Mouse (Mus musculus) midbrain, embryonic 10.5 days (tissue): ENCODE measurements around the gene Trpc7. TPM values are rescaled to one million over a fixed set of nuclear protein-coding genes. Genes with fewer than 3 reads are reported as not detected.
A peak's percentile ranks its signal among the peaks of the same experiment; 100 is the strongest.

Experiments used
- DNase-seq: peaks from one replicate; pipeline ENCODE4 v3.0.0-alpha.2; 2017; ENCODE audit warnings: low spot score
- H3K27ac ChIP-seq: fragments of 300-500 bp; sonication (generic); replicated peaks from 2 replicates; pipeline ENCODE4 v1.5.1; 2016; ENCODE audit warnings: mild to moderate bottlenecking
- H3K27me3 ChIP-seq: fragments of 300-500 bp; sonication (generic); 2 replicates; pipeline ENCODE4 v1.6.1; 2016; ENCODE audit warnings: low read depth, mild to moderate bottlenecking; ENCODE audit not compliant: poor library complexity, severe bottlenecking
- H3K36me3 ChIP-seq: fragments of 300-500 bp; sonication (generic); 2 replicates; pipeline ENCODE4 v1.6.1; 2016; ENCODE audit warnings: mild to moderate bottlenecking, moderate library complexity
- H3K4me1 ChIP-seq: fragments of 300-500 bp; sonication (generic); 2 replicates; pipeline ENCODE4 v1.6.1; 2016
- H3K4me3 ChIP-seq: fragments of 300-500 bp; sonication (generic); 2 replicates; pipeline ENCODE4 v1.5.1; 2016; ENCODE audit warnings: mild to moderate bottlenecking, moderate library complexity
- H3K9me3 ChIP-seq: fragments of 300-500 bp; sonication (generic); replicated peaks from 2 replicates; pipeline ENCODE4 v1.6.1; 2016; ENCODE audit warnings: mild to moderate bottlenecking
- WGBS: fragments of 180-500 bp; shearing (Covaris S2); methylation state at CpG from one replicate; pipeline ENCODE4 v1.1.7; 2016; 5-methylcytosine and 5-hydroxymethylcytosine counted together
- polyA plus RNA-seq: library from polyadenylated mRNA; unstranded; fragments of >200 nt; fragmentation: Nextera tagmentation; extraction: Ambion mirVana; gene quantifications from 2 replicates; pipeline ENCODE4 v1.2.1, GENCODE M21; 2016

Trpc7 gene
- polyA plus RNA-seq = not detected in 2 replicates

DNA sequence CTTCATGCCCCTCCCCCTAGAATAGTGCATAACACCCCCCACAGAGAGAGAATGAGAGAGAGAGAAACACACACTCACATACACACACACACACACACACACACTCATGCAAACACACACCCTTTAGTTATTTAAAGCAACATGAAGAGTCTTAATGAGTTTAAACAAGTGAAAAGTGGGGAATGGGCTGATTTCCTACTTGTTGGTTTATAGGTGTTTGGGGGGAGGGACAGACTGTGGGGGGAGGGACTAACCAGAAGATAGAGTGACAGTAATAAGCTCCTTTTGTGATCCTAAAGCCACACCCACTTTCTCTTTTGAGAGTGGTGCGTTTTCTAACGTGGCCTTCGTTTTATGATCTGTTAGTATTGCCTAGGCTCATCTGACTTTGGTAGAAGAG is at the start of gene Trpc7:
TSS of gene Trpc7 (minus strand) at position 101 of the 400 bp plus-strand sequence.
- Histone ChIP-seq H3K4me1 (0 out of 2 replicates have a peak, but pooled peaks cover 3% of the 10 kb centered on the region), H3K36me3 (no peaks in the 10 kb centered on the region), H3K27ac (no peak within 1 kb of the TSS), H3K4me3 (no peak within 1 kb of the TSS), H3K9me3 (no peaks in the 10 kb centered on the region), H3K27me3 (no peaks in the 10 kb centered on the region)
- DNase-seq = no peak
- 76% methylated on average over 3 of the region's 3 CpGs for WGBS

DNA sequence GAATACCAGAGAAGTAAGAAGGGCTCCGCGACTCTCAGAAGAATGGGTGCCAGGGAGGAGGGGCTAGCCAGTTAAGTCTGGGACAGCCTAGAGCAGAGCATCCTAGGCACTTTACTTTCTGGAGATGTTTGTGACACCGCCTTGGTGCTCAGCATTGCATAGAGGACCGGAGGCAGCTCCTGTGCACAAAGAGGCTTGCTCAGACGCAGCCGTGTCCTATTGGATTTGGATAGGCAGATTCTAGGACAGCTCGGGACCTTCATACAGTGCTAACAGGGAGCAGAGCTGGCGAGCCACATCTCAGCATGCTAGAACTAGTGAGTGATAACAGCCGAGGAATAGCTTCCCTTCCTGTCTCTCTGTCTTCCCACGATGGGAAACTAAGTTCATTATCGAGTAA is 43.5 kb upstream of the Trpc7 start:
- Histone ChIP-seq H3K36me3 (no peaks in the 10 kb centered on the region), H3K27me3 (peaks cover 48% of the 10 kb centered on the region), H3K4me3 (no peak overlapping the region), H3K4me1 (peaks cover 13% of the 10 kb centered on the region), H3K9me3 (no peaks in the 10 kb centered on the region), H3K27ac (no peak overlapping the region)
- 82% methylated on average over 11 of the region's 11 CpGs for whole genome bisulfite sequencing
- no peak for DNase-seq

DNA sequence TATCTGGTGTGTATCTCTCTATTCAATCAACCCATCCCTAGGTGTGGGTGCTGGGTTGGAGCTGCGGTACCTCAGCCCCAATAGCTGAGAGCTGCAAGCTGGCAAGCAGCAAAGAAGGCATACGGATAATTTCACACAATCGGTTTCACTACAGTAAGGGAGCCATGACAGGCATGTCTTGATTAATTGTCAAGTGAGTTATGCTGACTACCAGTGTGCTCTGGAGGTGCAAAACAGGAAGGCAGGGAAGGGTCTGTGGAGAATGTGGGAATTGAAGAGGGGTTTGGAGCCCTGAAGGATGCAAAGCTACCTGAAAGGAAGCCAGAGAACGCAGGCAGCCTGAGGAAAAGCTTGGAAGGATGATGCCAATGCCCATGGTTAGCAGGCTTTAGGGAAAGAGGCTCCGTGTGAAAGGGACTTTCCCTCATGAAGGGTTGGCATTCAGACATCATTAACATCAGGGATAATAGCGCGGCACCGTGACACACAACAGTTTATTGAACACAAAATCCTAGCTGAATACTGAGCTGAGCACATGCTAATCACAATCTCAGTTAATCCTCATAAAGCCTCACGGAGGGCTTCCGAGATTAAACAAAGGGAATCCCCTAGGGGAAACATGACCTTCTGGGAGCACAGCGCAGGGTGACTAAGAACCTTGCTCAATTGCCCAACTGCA is 38.2 kb upstream of the Trpc7 start:
- peak; percentile 29 for DNase-seq
- H3K27ac ChIP-seq = no peak overlapping the region
- H3K4me1 ChIP-seq = peaks cover 24% of the 10 kb centered on the region
- no peaks in the 10 kb centered on the region for H3K36me3 ChIP-seq
- peaks cover 13% of the 10 kb centered on the region; the same call in 1 of the 2 replicates for H3K9me3 ChIP-seq
- 44% methylated on average over 11 of the region's 11 CpGs for WGBS
- peaks cover 65% of the 10 kb centered on the region for H3K27me3 ChIP-seq
- no peak overlapping the region for H3K4me3 ChIP-seq

DNA sequence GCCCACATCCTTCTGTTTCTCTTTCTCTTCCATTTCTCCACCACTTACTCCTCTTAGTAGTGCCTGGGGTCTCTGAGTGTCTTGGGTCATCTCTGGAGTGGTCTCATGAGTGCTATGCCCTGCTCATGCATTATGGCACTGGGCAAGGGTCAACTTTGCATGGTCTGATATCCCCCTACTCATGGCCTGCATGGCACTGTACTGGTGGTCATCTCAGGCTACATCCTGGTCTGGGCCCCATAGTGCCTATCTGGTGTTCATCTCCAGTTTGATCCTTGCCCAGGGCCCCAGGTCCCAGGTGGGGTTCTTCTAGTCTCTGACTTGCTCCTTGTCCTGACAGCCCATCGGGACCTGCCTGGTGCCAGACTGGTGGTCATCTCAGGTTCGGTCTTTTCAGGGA is 34.6 kb upstream of the Trpc7 start:
- Histone ChIP-seq H3K27me3 (peaks cover 29% of the 10 kb centered on the region), H3K36me3 (no peaks in the 10 kb centered on the region), H3K4me1 (peaks cover 19% of the 10 kb centered on the region), H3K27ac (no peak overlapping the region), H3K4me3 (no peak overlapping the region), H3K9me3 (peaks cover 13% of the 10 kb centered on the region; the same call in 1 of the 2 replicates)
- WGBS = 83% methylated on average over 2 of the region's 2 CpGs
- DNase-seq = peak; percentile 6

DNA sequence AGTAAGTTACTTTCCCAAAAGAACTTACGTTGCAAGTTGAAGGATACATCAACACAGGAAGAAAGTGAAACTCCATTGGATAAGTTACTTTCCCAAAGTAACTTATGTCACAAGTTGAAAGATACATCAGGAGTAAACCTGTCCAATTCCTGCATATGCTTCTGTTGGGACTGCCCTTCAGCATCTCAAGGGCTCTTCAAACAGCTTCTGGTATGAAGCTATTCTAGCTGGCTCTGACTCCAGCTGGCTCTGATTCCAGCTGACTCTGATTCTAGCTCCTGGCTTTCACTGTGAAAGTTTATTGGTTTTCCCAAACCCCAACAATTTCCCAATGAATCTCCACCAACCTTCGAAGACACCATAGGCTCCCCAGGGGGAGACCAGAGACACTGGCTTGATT is 27.2 kb upstream of the Trpc7 start:
- H3K9me3 ChIP-seq = no peaks in the 10 kb centered on the region
- H3K4me1 ChIP-seq = no peaks in the 10 kb centered on the region
- WGBS = 80% methylated on average over 2 of the region's 2 CpGs
- H3K4me3 ChIP-seq = no peak overlapping the region
- no peaks in the 10 kb centered on the region for H3K27me3 ChIP-seq
- no peaks in the 10 kb centered on the region for H3K36me3 ChIP-seq
- no peak overlapping the region for H3K27ac ChIP-seq
- no peak for DNase-seq

DNA sequence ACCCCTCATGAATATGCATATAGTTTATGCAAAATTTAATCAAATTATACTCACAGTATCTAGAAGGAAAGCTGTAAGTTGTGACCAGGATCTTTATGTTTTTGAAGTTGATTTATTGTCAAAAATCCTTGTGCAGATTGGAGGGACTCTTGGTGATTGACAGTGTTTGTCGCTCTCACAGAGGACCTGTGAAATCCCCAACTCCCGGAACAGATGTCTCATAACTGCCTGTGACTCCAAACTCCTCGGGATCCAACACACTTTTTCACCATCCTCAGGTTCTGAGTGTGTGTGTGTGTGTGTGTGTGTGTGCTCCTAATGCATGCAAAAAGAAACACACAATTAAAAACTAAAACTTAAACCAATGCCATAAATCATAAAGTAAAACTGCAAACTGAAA is 25.5 kb upstream of the Trpc7 start:
- DNase-seq = no peak
- no peak overlapping the region for H3K4me3 ChIP-seq
- no peaks in the 10 kb centered on the region for H3K9me3 ChIP-seq
- 87% methylated on average over 3 of the region's 3 CpGs for WGBS
- no peak overlapping the region for H3K27ac ChIP-seq
- no peaks in the 10 kb centered on the region for H3K27me3 ChIP-seq
- H3K4me1 ChIP-seq = no peaks in the 10 kb centered on the region
- no peaks in the 10 kb centered on the region for H3K36me3 ChIP-seq

DNA sequence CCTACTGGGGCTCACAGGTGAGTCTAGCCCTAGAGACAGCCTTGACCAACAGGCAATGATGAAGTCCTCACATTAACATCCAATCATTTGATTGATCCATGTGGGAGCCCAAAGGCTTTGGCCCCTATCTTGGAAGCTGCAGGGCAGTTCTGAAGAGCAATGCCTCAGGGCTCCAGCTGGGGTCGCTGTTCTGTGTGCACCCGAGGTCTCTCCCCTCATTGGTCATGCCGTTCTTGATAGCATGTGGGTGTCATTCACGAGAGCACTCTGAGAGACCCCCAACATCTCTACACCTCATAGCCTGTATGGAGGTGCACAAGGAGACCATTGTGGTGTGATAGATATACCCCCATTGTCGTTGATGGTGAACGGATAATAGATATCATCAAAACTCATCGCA is 18.9 kb upstream of the Trpc7 start:
- Histone ChIP-seq H3K4me3 (no peak overlapping the region), H3K4me1 (0 out of 2 replicates have a peak, but pooled peaks cover 4% of the 10 kb centered on the region), H3K36me3 (no peaks in the 10 kb centered on the region), H3K27me3 (no peaks in the 10 kb centered on the region), H3K27ac (no peak overlapping the region), H3K9me3 (no peaks in the 10 kb centered on the region)
- WGBS = 85% methylated on average over 7 of the region's 7 CpGs
- no peak for DNase-seq

DNA sequence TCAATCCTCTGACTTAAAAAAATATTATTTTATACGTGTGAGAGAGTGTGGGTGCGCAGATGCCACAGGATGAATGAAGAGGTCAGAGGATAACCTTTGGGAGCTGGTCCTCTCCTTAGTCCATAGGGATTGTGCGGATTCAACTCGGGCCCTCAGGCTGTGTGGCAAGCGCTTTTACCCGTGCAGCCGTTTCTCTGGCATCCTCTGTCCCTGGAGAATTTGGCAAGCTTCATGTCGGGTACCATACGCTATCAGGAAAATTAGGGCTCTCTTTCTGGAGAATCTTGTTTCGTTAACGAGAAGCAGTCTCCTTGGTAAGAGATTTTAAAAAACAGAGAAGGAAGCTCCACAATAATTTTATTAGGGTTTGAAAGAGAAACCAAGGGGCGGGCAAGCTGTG is 15.3 kb upstream of the Trpc7 start:
- Histone ChIP-seq H3K9me3 (no peaks in the 10 kb centered on the region), H3K27ac (no peak overlapping the region), H3K36me3 (no peaks in the 10 kb centered on the region), H3K4me3 (no peak overlapping the region), H3K4me1 (0 out of 2 replicates have a peak, but pooled peaks cover 6% of the 10 kb centered on the region), H3K27me3 (no peaks in the 10 kb centered on the region)
- DNase-seq = no peak
- WGBS = 89% methylated on average over 12 of the region's 12 CpGs

DNA sequence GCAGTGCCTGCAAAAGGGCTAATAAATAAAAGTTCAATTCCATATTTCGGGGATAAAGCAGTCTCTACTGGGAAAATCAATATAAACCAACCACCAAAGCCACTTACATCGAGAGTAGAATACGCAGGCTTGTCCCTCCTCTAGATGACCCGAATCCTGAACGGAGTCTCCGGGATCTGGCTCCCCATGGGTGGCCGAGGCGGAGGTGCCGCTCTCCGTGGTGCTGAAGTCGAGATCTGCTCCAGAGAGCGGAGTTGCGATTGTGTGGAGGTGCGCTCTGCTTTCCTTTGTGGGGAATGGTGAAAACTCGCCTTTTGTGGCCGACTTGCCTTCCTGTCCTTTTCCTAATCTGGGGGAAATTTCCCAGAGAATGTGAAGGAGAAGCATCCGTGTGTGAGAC is 407 bp downstream of the Trpc7 start:
- 4% methylated on average over 17 of the region's 17 CpGs for WGBS
- Histone ChIP-seq H3K4me3 (no peak overlapping the region), H3K27me3 (no peaks in the 10 kb centered on the region)

DNA sequence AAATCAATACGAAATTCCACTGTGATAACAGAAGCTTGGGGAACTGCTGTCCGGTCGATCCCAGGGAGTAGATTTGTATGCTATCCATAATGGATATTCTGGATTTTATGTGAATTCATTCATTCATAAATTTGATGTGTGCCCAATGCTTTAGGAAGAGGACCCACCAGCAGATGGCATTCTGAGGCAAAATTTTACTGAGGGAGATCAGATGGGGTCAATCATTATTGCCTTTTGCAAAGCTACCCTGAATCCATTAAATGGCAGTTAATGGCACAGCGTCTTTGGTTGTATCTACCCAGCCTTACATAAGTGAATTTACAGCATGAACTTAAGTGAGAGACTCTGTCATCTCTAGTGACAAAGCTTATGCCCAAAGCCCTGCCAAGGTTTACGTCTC is 1.2 kb downstream of the Trpc7 start:
- Histone ChIP-seq H3K4me3 (no peak overlapping the region), H3K27ac (no peak overlapping the region), H3K27me3 (no peaks in the 10 kb centered on the region), H3K9me3 (no peaks in the 10 kb centered on the region), H3K4me1 (peaks cover 15% of the 10 kb centered on the region), H3K36me3 (no peaks in the 10 kb centered on the region)
- WGBS = 88% methylated on average over 5 of the region's 5 CpGs
- no peak for DNase-seq

More for the DNA sequence above, 407 bp downstream of the Trpc7 start:
- Histone ChIP-seq H3K9me3 (no peaks in the 10 kb centered on the region), H3K4me1 (peaks cover 7% of the 10 kb centered on the region), H3K27ac (no peak overlapping the region), H3K36me3 (no peaks in the 10 kb centered on the region)
- peak; percentile 79 for DNase-seq

DNA sequence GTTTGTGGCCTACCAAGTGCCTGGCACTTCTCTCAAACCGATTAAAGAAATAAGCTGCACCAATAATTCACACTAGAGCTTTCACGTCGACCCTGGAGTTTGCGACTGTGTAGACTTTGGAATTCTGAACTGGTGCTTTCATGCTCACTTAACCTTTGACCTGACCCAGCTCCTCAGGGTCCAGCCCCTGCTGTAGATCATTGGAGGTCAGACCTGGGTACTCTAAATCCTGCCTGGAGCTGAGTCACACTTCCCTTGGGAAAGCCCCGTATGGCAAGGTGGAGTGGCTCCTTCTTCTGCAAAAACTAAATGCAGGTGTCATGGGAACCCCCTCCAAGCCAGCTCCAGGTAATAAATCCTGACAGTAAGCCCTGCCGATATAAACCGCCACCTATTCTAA is 5.9 kb downstream of the Trpc7 start:
- Histone ChIP-seq H3K27me3 (no peaks in the 10 kb centered on the region), H3K27ac (no peak overlapping the region), H3K4me1 (peaks cover 18% of the 10 kb centered on the region), H3K4me3 (no peak overlapping the region), H3K9me3 (no peaks in the 10 kb centered on the region), H3K36me3 (no peaks in the 10 kb centered on the region)
- DNase-seq = no peak
- WGBS = 42% methylated on average over 7 of the region's 7 CpGs

DNA sequence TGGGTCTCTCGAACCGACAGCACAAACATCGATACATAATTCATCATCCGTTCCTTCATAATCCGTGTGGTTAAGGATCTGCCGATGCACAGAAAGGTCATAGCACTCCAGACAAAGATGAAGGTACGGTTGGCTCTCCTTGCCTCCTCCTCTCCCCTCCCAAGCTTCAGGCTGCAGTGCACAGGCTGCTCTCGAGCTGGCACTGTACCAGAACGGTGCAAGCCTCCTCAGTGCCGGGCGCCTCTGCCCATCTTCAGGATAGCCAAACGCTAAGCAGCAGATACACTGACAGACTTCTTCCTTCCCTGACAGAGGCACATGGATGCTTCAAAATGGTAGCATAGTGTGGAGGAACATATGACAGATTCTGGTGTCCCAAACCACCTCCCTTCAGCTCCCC is 12.9 kb downstream of the Trpc7 start:
- DNase-seq = no peak
- Histone ChIP-seq H3K9me3 (no peaks in the 10 kb centered on the region), H3K27me3 (no peaks in the 10 kb centered on the region), H3K36me3 (no peaks in the 10 kb centered on the region), H3K4me3 (no peak overlapping the region), H3K27ac (no peak overlapping the region), H3K4me1 (peaks cover 6% of the 10 kb centered on the region; the same call in 1 of the 2 replicates)
- 88% methylated on average over 12 of the region's 12 CpGs for WGBS

DNA sequence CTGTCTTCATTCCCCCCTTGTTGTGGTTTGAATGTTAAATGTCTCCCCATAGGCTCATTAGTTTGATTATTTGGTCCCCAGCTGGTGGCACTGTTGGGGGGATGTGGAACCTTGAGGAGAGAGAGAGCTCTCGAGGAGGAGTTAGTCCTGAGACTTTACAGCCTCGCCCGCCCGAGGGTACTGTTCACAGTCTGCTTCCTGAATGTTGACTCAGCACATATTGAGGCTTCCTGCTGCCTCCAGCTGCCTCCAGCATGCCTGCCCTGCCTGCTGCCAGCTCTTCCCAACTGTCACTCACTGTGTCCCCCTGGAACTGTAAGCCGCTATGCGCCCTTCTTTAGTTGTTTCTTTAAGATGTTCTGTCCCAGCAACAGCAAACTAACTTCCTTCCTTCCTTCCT is 31.2 kb downstream of the Trpc7 start:
- Histone ChIP-seq H3K4me1 (peaks cover 13% of the 10 kb centered on the region), H3K27ac (no peak overlapping the region), H3K4me3 (no peak overlapping the region), H3K36me3 (no peaks in the 10 kb centered on the region), H3K9me3 (no peaks in the 10 kb centered on the region), H3K27me3 (no peaks in the 10 kb centered on the region)
- DNase-seq = no peak
- WGBS = 82% methylated on average over 6 of the region's 6 CpGs
